Mouse (Mus musculus): ENCODE data around the gene Polr3b.

DNA sequence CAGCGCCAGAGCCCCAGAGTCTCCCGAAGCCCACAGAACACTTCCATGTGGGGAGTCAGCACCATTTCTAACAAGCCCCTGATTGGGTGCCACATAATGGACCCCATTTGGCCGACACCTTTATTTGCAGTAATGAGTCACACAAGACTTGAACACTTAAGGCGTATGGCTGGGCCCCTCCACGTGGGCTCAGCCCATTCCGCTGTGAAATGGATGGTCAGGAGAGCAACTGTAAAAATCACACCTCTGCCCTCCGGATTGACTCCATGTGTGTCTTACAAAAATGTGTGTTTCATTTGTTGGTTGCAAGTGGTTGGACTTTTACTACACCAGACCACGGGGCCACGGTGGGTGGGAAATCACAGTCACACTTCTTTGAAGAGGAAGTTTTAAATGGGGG, 108.9 kb downstream of the Polr3b start:
- no peak for TF ChIP-seq CTCF (IDR thresholded peaks at IDR 0.05; ENCODE audit: low read depth)
- no peak for TF ChIP-seq EP300 (IDR thresholded peaks at IDR 0.05; ENCODE audit: low read depth)

All from heart, postnatal 0 days (tissue).